Mouse (Mus musculus): ENCODE measurements around the gene Znfx1.

Znfx1 gene

GRCm38 (mm10) chr2:166995796-166996532 lies 66.9 kb downstream of the Znfx1 start, which contains the start of gene Stau1:
Gene Stau1 (minus strand): TSS chr2:166996299.
- DNase-seq (ENCODE audit: low read depth, low spot score), result peak; percentile 97

- peak; percentile 50 for DNase-seq (ENCODE audit: low read depth, low spot score)
Observed at GRCm38 (mm10) chr2:166995021-166995795, 67.6 kb downstream of the Znfx1 start.

GRCm38 (mm10) chr2:166991945-166992344 lies 70.9 kb downstream of the Znfx1 start:
- DNase-seq (ENCODE audit: low read depth, low spot score), result peak; percentile 79

- DNase-seq (ENCODE audit: low read depth, low spot score), result no peak
Observed at GRCm38 (mm10) chr2:166990861-166991260, 72.0 kb downstream of the Znfx1 start.

Measured in 3T3-L1 (cell line).